ENCODE assay signal across 14 mouse cellular contexts in genomic region chr19:31960434-31960833, GRCm38 (mm10).
"Had no signal": no experiment of that assay in that cellular context is flagged by ENCODE, and none has a peak within 500 bp of the region (broad histone marks: within the 10 kb centered on the region; RNA-seq: fewer than 3 reads in every experiment).

No protein-coding gene starts in this region.

- H3K4me2 ChIP-seq: limb, embryonic 15.5 days; liver, embryonic 12.5 days; lung, embryonic 14.5 days; midbrain, embryonic 11.5 days; midbrain, embryonic 15.5 days had no signal

- H3K9ac ChIP-seq: limb, embryonic 15.5 days; liver, embryonic 12.5 days; lung, embryonic 14.5 days; midbrain, embryonic 15.5 days had no signal

- H3K4me3 ChIP-seq: limb, embryonic 15.5 days; liver, embryonic 12.5 days; megakaryocyte, embryonic 14.5 days; midbrain, embryonic 15.5 days had no signal

- H3K27me3 ChIP-seq: limb, embryonic 15.5 days; liver, embryonic 12.5 days; megakaryocyte, embryonic 14.5 days; midbrain, embryonic 15.5 days had no signal

- ATAC-seq: liver, embryonic 12.5 days; midbrain, embryonic 15.5 days had no signal

- H3K27ac ChIP-seq: kidney, postnatal 0 days; limb, embryonic 15.5 days; liver, embryonic 12.5 days; midbrain, embryonic 15.5 days had no signal

- H3K36me3 ChIP-seq: limb, embryonic 15.5 days; liver, embryonic 12.5 days; midbrain, embryonic 15.5 days had no signal

- DNase-seq: kidney, adult 11 months; kidney, adult 9 months; kidney, postnatal 36 days; layer of hippocampus, adult 9-11 months; layer of hippocampus, postnatal 36 days; lung, embryonic 14.5 days; right cerebral cortex, postnatal 14 days; thymus, postnatal 4 days had no signal

- H3K4me1 ChIP-seq: limb, embryonic 15.5 days; liver, embryonic 12.5 days; midbrain, embryonic 15.5 days had no signal

- H3K9me3 ChIP-seq: limb, embryonic 15.5 days; liver, embryonic 12.5 days; megakaryocyte, embryonic 14.5 days; midbrain, embryonic 15.5 days had no signal
